Mouse (Mus musculus) kidney, embryonic 14.5 days (tissue): ENCODE data around the gene Susd5. TPM values are rescaled to one million over a fixed set of nuclear protein-coding genes. Genes with fewer than 3 reads are reported as not detected.
"Not testable (repeated sequence)": the region's sequence is repeated elsewhere in the genome, so short reads cannot be mapped to it uniquely, and the experiment has no call there.

Source experiments
- ATAC-seq: fragments of 200-750 bp; cut with Nextera tagmentation; 2 replicates; pipeline ENCODE4 v1.8.0; 2017; ENCODE audit warnings: moderate number of reproducible peaks, mild to moderate bottlenecking, moderate TSS enrichment, moderate library complexity; ENCODE audit not compliant: low FRiP score, low TSS enrichment
- H3K27ac ChIP-seq: fragments of 300-500 bp; sonication (generic); 2 replicates; pipeline ENCODE4 v1.5.1; 2014; ENCODE audit warnings: low read depth, mild to moderate bottlenecking, low read length, moderate library complexity, mixed read lengths
- H3K27me3 ChIP-seq: fragments of 300-500 bp; sonication (generic); 2 replicates; pipeline ENCODE4 v1.6.1; 2014; ENCODE audit warnings: mild to moderate bottlenecking, low read length; ENCODE audit not compliant: control insufficient read depth, insufficient read depth
- H3K36me3 ChIP-seq: fragments of 300-500 bp; sonication (generic); 2 replicates; pipeline ENCODE4 v1.6.1; 2014; ENCODE audit warnings: low read length, mixed read lengths; ENCODE audit not compliant: control insufficient read depth, insufficient read depth
- H3K4me1 ChIP-seq: fragments of 300-500 bp; sonication (generic); 2 replicates; pipeline ENCODE4 v1.6.1; 2014; ENCODE audit warnings: low read length, mixed read lengths; ENCODE audit not compliant: control insufficient read depth, insufficient read depth
- H3K4me2 ChIP-seq: fragments of 300-500 bp; sonication (generic); replicated peaks from 2 replicates; pipeline ENCODE4 v1.6.1; 2014; ENCODE audit warnings: low read depth, mild to moderate bottlenecking, low read length
- H3K4me3 ChIP-seq: fragments of 300-500 bp; sonication (generic); 2 replicates; pipeline ENCODE4 v1.5.1; 2014; ENCODE audit warnings: mild to moderate bottlenecking, low read length
- H3K9ac ChIP-seq: fragments of 300-500 bp; sonication (generic); 2 replicates; pipeline ENCODE4 v1.6.1; 2014; ENCODE audit warnings: low read depth, mild to moderate bottlenecking, low read length, moderate library complexity
- H3K9me3 ChIP-seq: fragments of 300-500 bp; sonication (generic); 2 replicates; pipeline ENCODE4 v1.6.1; 2016; ENCODE audit warnings: low read length; ENCODE audit not compliant: control insufficient read depth
- WGBS: fragments of 180-500 bp; shearing (Covaris S2); extraction: QIAGEN DNeasy Blood & Tissue Kit; methylation state at CpG from one replicate; pipeline ENCODE4 v1.1.7; 2014; 5-methylcytosine and 5-hydroxymethylcytosine counted together
- polyA plus RNA-seq: library from polyadenylated mRNA; unstranded; fragments of >200 nt; fragmentation: Nextera tagmentation; extraction: Ambion mirVana; gene quantifications from 2 replicates; pipeline ENCODE4 v1.2.1, GENCODE M21; 2014

The Susd5 gene
- polyA plus RNA-seq, 1 experiment from 2014 or later, result 0.45 TPM

DNA sequence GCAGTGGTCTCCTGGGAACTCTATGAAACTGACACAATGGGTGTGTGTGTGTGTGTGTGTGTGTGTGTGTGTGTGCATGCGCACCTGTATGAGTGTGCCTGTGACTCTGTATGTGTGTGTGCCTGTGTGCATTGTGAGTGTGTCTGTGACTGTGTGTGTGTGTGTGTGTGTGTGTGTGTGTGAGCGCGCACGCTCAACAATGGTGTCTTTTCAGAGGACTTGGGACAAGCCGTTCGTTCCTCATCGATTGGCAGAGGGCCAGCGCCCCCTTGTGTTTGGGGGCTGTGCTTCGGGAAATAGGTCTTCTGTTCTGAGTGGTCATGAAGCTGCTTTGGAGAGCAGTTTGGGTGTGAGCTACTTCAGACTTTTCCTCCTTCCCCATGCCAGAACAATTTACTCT lies 35.2 kb downstream of the Susd5 start:
- H3K4me1 ChIP-seq, H3K4me2 ChIP-seq: not testable (repeated sequence)
- ATAC-seq, result peak; percentile 52; the same call in 1 of the 2 replicates

GRCm38 (mm10) chr9:114094854-114095253 lies 37.9 kb downstream of the Susd5 start:
- Histone ChIP-seq H3K4me2 (no peak overlapping the region), H3K4me3 (no peak overlapping the region), H3K9me3 (no peaks in the 10 kb centered on the region), H3K36me3 (no peaks in the 10 kb centered on the region), H3K27ac (no peak overlapping the region), H3K9ac (no peak overlapping the region), H3K27me3 (no peaks in the 10 kb centered on the region), H3K4me1 (no peaks in the 10 kb centered on the region)
- ATAC-seq, result no peak
- WGBS, result 90% methylated on average over 2 of the region's 2 CpGs

More for the DNA sequence above, 35.2 kb downstream of the Susd5 start:
- WGBS, result 23% methylated on average over 9 of the region's 9 CpGs
- not testable (repeated sequence) for H3K27ac ChIP-seq, H3K27me3 ChIP-seq, H3K9me3 ChIP-seq, H3K9ac ChIP-seq, H3K4me3 ChIP-seq, H3K36me3 ChIP-seq

DNA sequence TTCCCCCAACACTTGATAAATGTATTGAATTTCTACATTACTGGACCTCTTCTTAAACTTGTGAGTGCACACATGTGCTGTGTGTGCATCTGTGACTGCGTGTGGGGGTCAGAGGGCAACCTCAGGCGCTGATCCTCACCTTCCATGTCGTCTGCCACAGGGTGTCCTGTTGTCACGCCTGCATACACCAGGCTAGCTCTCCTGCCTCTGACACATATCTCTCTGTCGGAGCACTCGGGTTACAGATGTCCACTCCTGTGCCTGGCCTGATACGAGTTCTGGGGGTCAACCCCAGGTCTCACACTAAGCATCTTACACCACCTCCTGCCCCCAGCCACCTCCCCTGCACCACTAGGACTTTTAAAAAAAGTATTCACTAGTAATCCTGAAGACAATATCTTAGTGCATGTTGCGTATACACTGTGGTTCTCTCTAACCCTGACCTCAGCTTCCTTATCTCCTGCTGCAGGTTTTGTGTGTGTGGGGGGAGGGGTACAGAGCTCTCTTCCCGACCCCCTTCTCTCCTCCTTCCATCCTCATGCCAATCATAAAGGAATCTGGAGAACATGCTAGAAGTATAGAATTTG lies 41.9 kb downstream of the Susd5 start:
- H3K9me3 ChIP-seq, result no peaks in the 10 kb centered on the region
- no peak overlapping the region for H3K4me2 ChIP-seq
- H3K4me1 ChIP-seq, result no peaks in the 10 kb centered on the region
- 63% methylated on average over 9 of the region's 9 CpGs for WGBS
- no peak overlapping the region for H3K4me3 ChIP-seq
- no peaks in the 10 kb centered on the region for H3K27me3 ChIP-seq
- no peak overlapping the region for H3K27ac ChIP-seq
- no peaks in the 10 kb centered on the region for H3K36me3 ChIP-seq
- no peak overlapping the region for H3K9ac ChIP-seq
- no peak for ATAC-seq

DNA sequence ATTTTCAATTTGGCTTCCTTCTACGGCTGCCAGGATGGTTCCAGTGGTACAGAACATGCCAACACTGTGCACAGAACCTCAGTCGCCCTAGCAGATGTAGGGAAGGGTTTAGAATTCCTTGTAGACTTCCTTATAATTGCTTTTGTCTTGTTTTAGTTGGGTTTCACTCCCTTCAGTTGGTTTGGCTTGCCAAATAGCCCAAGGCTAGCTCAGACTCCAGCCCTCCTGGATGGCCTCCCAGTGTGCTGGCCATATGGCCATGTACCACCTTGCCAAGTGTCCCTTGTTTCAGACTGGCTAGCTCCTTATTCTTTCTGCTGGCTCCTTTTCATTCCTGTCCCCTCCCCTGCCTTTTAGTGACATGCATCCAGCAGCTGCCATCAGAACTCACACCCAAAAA lies 53.3 kb downstream of the Susd5 start:
- H3K4me1 ChIP-seq, result no peaks in the 10 kb centered on the region
- 82% methylated on average over 2 of the region's 2 CpGs for WGBS
- H3K36me3 ChIP-seq, result no peaks in the 10 kb centered on the region
- no peak overlapping the region for H3K27ac ChIP-seq
- H3K9me3 ChIP-seq, result no peaks in the 10 kb centered on the region
- H3K9ac ChIP-seq, result no peak overlapping the region
- no peak overlapping the region for H3K4me3 ChIP-seq
- ATAC-seq, result no peak
- H3K4me2 ChIP-seq, result no peak overlapping the region
- no peaks in the 10 kb centered on the region for H3K27me3 ChIP-seq

- Histone ChIP-seq H3K27me3 (no peaks in the 10 kb centered on the region), H3K4me2 (no peak overlapping the region), H3K4me3 (no peak overlapping the region), H3K27ac (no peak overlapping the region), H3K4me1 (no peaks in the 10 kb centered on the region), H3K36me3 (no peaks in the 10 kb centered on the region), H3K9ac (no peak overlapping the region), H3K9me3 (no peaks in the 10 kb centered on the region)
- WGBS, result 94% methylated on average over 8 of the region's 8 CpGs
- ATAC-seq, result no peak
Measured at GRCm38 (mm10) chr9:114111161-114111560, 54.2 kb downstream of the Susd5 start.

GRCm38 (mm10) chr9:114112226-114112625 lies 55.3 kb downstream of the Susd5 start:
- H3K27ac ChIP-seq, result no peak overlapping the region
- H3K9me3 ChIP-seq, result no peaks in the 10 kb centered on the region
- no peak for ATAC-seq
- WGBS, result 32% methylated on average over 6 of the region's 6 CpGs
- H3K4me1 ChIP-seq, result no peaks in the 10 kb centered on the region
- no peak overlapping the region for H3K4me3 ChIP-seq
- H3K27me3 ChIP-seq, result no peaks in the 10 kb centered on the region
- H3K36me3 ChIP-seq, result no peaks in the 10 kb centered on the region
- no peak overlapping the region for H3K4me2 ChIP-seq
- H3K9ac ChIP-seq, result no peak overlapping the region

- Histone ChIP-seq H3K36me3 (no peaks in the 10 kb centered on the region), H3K4me2 (no peak overlapping the region), H3K27me3 (no peaks in the 10 kb centered on the region), H3K4me1 (no peaks in the 10 kb centered on the region), H3K9ac (no peak overlapping the region), H3K4me3 (no peak overlapping the region), H3K27ac (no peak overlapping the region), H3K9me3 (no peaks in the 10 kb centered on the region)
- no peak; the same call in 1 of the 2 replicates for ATAC-seq
- WGBS, result 84% methylated on average over 18 of the region's 18 CpGs
Measured at GRCm38 (mm10) chr9:114113911-114114623, 57.1 kb downstream of the Susd5 start.

GRCm38 (mm10) chr9:114116672-114117071 lies 59.7 kb downstream of the Susd5 start:
- not testable (repeated sequence) for H3K27me3 ChIP-seq, ATAC-seq, H3K9ac ChIP-seq, H3K4me1 ChIP-seq, H3K27ac ChIP-seq, H3K4me3 ChIP-seq, H3K36me3 ChIP-seq, H3K9me3 ChIP-seq, H3K4me2 ChIP-seq
- WGBS, result 23% methylated on average over 5 of the region's 5 CpGs

DNA sequence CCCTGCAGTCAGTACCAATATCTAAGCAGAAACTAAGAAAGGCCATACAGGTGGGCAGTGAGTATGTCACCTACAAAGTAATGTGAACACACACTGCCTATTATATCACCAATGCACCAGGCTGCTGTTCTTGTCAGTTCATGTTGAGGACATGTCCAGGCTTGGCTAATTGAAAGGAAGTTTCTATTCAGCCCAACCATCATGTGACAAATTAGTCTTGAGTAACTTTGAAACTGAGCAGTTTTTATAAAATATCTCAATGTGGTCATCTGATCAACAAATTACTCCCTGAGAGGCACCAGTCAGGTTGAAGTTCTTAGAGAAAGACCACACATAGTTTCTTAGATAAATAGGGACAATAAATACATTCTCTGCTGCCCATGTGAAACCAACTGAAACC lies 65.9 kb downstream of the Susd5 start:
- H3K4me1 ChIP-seq, H3K9ac ChIP-seq, H3K9me3 ChIP-seq, H3K4me3 ChIP-seq, H3K27me3 ChIP-seq, H3K36me3 ChIP-seq, ATAC-seq, H3K27ac ChIP-seq, H3K4me2 ChIP-seq: not testable (repeated sequence)
